Mouse (Mus musculus) lung, postnatal 0 days (tissue): ENCODE measurements at regions not wholly inside any gene's neighbourhood (a gene's known extent, or its start where the extent isn't known, plus 50 kb on each side); places are given as distances from the start of the nearest gene placed in this dataset.

Source experiments
- ATAC-seq: fragments of 200-750 bp; cut with Nextera tagmentation; 2 replicates; pipeline ENCODE4 v1.8.0; 2017; ENCODE audit warnings: moderate library complexity
- DNase-seq: peaks from one replicate; pipeline ENCODE4 v3.0.0-alpha.2; 2016; ENCODE audit warnings: low spot score
- H3K27ac ChIP-seq: fragments of 300-500 bp; sonication (generic); 2 replicates; pipeline ENCODE4 v1.5.1; 2014; ENCODE audit warnings: antibody characterized with exemption, mild to moderate bottlenecking, low read length, mixed read lengths
- H3K27me3 ChIP-seq: fragments of 300-500 bp; sonication (generic); replicated peaks from 2 replicates; pipeline ENCODE4 v1.6.1; 2014; ENCODE audit warnings: low read length, mixed read lengths; ENCODE audit not compliant: insufficient read depth
- H3K36me3 ChIP-seq: fragments of 300-500 bp; sonication (generic); 2 replicates; pipeline ENCODE4 v1.6.1; 2014; ENCODE audit warnings: low read length, mixed read lengths; ENCODE audit not compliant: insufficient read depth
- H3K4me1 ChIP-seq: fragments of 300-500 bp; sonication (generic); 2 replicates; pipeline ENCODE4 v1.6.1; 2014; ENCODE audit warnings: antibody characterized with exemption, low read depth, low read length, mixed read lengths; ENCODE audit not compliant: insufficient read depth
- H3K4me2 ChIP-seq: fragments of 300-500 bp; sonication (generic); replicated peaks from 2 replicates; pipeline ENCODE4 v1.6.1; 2014; ENCODE audit warnings: low read depth, mild to moderate bottlenecking, low read length, moderate library complexity, mixed read lengths
- H3K4me3 ChIP-seq: fragments of 300-500 bp; sonication (generic); 2 replicates; pipeline ENCODE4 v1.5.1; 2014; ENCODE audit warnings: low read depth, low read length
- H3K9ac ChIP-seq: fragments of 300-500 bp; sonication (generic); replicated peaks from 2 replicates; pipeline ENCODE4 v1.6.1; 2014; ENCODE audit warnings: low read depth, mild to moderate bottlenecking
- H3K9me3 ChIP-seq: fragments of 300-500 bp; sonication (generic); 2 replicates; pipeline ENCODE4 v1.6.1; 2016; ENCODE audit warnings: low read length, mixed read lengths
- CTCF ChIP-seq: IDR thresholded peaks from 2 replicates; pipeline ENCODE4 v1.5.1; 2016; ENCODE audit warnings: antibody characterized with exemption, mild to moderate bottlenecking
- EP300 ChIP-seq: IDR thresholded peaks from 2 replicates; pipeline ENCODE4 v1.6.1; 2016; ENCODE audit warnings: antibody characterized with exemption, mild to moderate bottlenecking, control low read depth
- WGBS: fragments of 180-500 bp; shearing (Covaris S2); extraction: QIAGEN DNeasy Blood & Tissue Kit; methylation state at CpG from one replicate; pipeline ENCODE4 v1.1.7; 2014; 5-methylcytosine and 5-hydroxymethylcytosine counted together

DNA sequence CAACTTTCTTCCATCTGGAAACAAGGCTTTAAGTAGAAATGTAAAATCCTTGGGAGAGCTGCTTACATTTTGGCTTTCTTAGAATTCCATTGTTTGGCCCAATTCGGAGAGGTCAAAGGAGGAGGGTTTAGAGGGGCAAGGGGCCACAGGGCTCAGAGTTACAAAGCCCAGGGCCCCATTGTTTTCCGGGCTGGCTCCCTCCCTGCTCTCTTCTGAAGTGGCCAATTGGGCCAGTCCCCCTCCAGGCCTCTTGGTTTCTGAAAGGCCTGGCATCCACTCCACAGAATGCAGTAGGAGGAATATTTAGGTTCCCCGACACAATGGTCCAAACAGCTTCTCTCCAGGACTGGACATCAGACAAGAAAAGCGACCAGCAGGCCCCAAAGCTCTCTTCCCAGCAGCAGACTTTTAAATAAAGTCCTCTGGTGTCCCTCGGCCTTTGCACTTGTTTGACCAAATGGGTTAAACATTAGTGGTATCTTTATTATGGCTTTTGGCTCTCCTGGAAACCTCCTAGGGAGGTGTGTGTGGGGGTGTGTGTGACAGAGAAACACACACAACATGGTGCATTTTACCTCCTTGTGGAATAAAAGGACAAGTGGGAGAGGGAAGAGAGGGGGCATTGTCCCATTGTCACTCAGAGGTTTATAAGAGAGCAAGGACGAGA is 456.6 kb downstream of the Wdr11 start:
- H3K4me1 ChIP-seq = peaks cover 5% of the 10 kb centered on the region; the same call in 1 of the 2 replicates
- no peaks in the 10 kb centered on the region for H3K27me3 ChIP-seq
- no peak overlapping the region for H3K4me2 ChIP-seq
- H3K4me3 ChIP-seq = no peak overlapping the region
- no peaks in the 10 kb centered on the region for H3K9me3 ChIP-seq
- TF ChIP-seq CTCF = no peak
- TF ChIP-seq EP300 = no peak
- H3K9ac ChIP-seq = no peak overlapping the region
- ATAC-seq (no peak), DNase-seq (no peak)
- no peaks in the 10 kb centered on the region for H3K36me3 ChIP-seq
- 63% methylated on average over 6 of the region's 6 CpGs for WGBS
- H3K27ac ChIP-seq = no peak overlapping the region

DNA sequence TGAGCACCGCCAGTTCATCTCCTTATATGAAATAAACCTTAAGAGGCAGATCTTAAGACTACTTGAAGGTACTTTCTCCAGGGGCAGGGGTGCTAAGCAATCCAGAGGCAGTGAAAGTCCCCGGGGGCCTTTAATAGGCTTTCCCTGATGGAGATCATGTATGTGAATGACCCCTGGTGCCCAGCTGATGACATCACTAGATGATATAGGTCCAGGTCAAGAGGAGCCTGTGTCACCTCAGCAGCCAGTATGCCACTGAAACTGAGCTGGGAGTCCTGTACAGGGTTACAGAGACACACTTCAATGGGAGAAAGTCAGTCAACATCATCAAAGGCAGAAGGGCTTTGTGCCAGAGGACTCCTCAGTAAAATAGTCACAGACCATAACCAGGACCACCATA is 457.8 kb downstream of the Wdr11 start:
- ATAC-seq (no peak), DNase-seq (no peak)
- Histone ChIP-seq H3K4me2 (no peak overlapping the region), H3K9ac (no peak overlapping the region), H3K27me3 (no peaks in the 10 kb centered on the region), H3K9me3 (no peaks in the 10 kb centered on the region), H3K4me1 (no peaks in the 10 kb centered on the region), H3K36me3 (no peaks in the 10 kb centered on the region), H3K27ac (no peak overlapping the region), H3K4me3 (no peak overlapping the region)
- TF ChIP-seq CTCF (no peak), EP300 (no peak)
- 51% methylated on average over 2 of the region's 2 CpGs for WGBS

DNA sequence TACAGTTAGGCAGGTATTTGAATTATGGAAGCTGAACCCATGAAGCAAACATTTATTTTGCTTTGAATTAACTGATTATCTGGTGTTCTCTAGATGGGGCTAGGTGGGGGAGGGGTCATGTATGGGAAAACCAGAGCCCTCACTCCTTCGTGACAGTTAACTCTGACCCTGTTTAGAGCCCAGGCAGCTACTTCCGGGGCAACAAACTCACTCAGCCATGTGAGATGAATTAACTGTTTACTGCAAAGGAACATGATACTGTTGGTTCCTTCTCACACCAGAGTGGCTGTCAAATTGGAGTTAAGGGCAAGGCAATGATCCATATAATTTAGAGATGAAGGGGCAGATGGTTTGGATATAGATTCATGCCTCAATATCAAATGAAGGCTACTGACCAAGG is 458.5 kb downstream of the Wdr11 start:
- ATAC-seq = no peak
- TF ChIP-seq EP300 (no peak), CTCF (no peak)
- Histone ChIP-seq H3K4me3 (no peak overlapping the region), H3K9me3 (no peaks in the 10 kb centered on the region), H3K27ac (no peak overlapping the region), H3K36me3 (no peaks in the 10 kb centered on the region), H3K4me1 (no peaks in the 10 kb centered on the region), H3K27me3 (no peaks in the 10 kb centered on the region), H3K4me2 (no peak overlapping the region), H3K9ac (no peak overlapping the region)
- 28% methylated on average over 2 of the region's 2 CpGs for WGBS
- DNase-seq = no peak

DNA sequence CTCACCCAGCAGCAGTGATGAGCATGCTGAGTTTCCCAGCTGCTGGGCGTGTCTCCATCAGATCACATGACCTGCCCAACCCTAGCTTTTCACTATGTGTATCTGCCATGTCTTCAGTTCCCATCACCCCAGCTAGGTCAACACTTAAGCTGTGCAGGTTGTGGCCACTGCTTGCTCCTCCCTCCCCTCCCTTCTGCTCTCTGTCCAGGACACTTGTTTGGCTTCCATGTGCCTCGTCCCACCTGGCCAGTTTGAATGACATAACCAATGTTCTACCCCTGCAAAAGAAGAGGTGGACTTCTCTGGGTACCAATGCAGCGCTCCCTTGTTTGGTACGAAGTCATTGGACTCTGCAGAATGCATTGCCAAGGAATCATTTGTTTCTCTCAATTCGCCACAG is 460.7 kb downstream of the Wdr11 start:
- Histone ChIP-seq H3K9ac (no peak overlapping the region), H3K4me3 (no peak overlapping the region), H3K27me3 (no peaks in the 10 kb centered on the region), H3K4me2 (no peak overlapping the region), H3K4me1 (no peaks in the 10 kb centered on the region), H3K27ac (no peak overlapping the region), H3K9me3 (no peaks in the 10 kb centered on the region), H3K36me3 (no peaks in the 10 kb centered on the region)
- no peak for DNase-seq
- no peak for TF ChIP-seq CTCF
- no peak for TF ChIP-seq EP300
- ATAC-seq = no peak
- 90% methylated on average over 5 of the region's 5 CpGs for WGBS

DNA sequence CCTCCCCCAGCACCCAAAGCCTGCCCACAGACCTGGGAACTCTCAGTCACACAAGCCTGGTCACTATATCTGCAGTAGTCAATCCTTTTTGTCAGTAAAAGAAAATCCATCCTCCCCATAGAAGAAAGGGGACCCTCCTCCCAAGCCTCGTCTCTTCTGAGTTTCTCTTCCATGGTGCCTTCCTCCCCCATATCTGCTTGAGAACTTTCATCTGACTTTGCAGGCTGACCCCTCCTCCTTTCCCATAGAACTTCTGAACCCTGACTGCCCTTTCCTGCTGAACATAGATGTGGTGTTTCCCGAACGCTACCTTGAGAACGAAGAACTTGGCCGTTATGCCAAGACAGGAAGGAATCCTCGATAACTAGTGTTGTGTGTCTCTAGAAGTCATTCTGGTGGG is 462.5 kb downstream of the Ate1 start:
- no peak overlapping the region for H3K9ac ChIP-seq
- WGBS = 74% methylated on average over 6 of the region's 6 CpGs
- TF ChIP-seq EP300 (no peak), CTCF (no peak)
- no peaks in the 10 kb centered on the region for H3K9me3 ChIP-seq
- DNase-seq (no peak), ATAC-seq (no peak)
- H3K4me3 ChIP-seq = no peak overlapping the region
- peaks cover 3% of the 10 kb centered on the region; the same call in 1 of the 2 replicates for H3K4me1 ChIP-seq
- no peaks in the 10 kb centered on the region for H3K27me3 ChIP-seq
- H3K4me2 ChIP-seq = no peak overlapping the region
- no peak overlapping the region for H3K27ac ChIP-seq
- H3K36me3 ChIP-seq = no peaks in the 10 kb centered on the region

GRCm38 (mm10) chr7:130058267-130058666 is 461.9 kb downstream of the Ate1 start:
- Histone ChIP-seq H3K9me3 (no peaks in the 10 kb centered on the region), H3K27ac (no peak overlapping the region), H3K27me3 (no peaks in the 10 kb centered on the region), H3K4me1 (peaks cover 3% of the 10 kb centered on the region; the same call in 1 of the 2 replicates), H3K4me2 (no peak overlapping the region), H3K4me3 (no peak overlapping the region), H3K9ac (no peak overlapping the region), H3K36me3 (no peaks in the 10 kb centered on the region)
- TF ChIP-seq EP300 = no peak
- TF ChIP-seq CTCF = no peak
- ATAC-seq (no peak), DNase-seq (no peak)
- WGBS = 79% methylated on average over 12 of the region's 12 CpGs
